ENCODE assay signal across 19 mouse cellular contexts in the genomic region with DNA sequence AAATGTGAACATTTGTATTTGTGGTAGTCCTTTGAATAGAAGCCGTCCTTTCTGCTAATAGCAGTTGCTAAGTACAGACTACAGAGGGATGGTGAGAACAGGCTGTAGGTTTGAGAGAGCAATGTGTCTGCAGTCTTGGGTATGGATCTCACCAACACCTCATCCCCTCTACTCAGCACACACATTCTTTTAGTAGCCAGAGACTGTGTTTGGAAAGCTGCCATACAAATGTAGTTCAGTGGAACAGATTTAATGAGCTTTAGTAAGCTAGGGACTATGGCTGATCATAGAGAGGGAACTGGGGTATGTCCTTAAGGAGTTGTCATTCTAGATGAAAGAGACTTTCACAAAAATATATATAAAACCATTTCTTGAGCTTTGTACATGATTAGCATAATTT. TPM values are rescaled to one million over a fixed set of nuclear protein-coding genes. Genes with fewer than 3 reads are reported as not detected.
A peak's percentile ranks its signal among the peaks of the same experiment; 100 is the strongest.
DNase-seq lines count a peak whose midpoint lies in the region; ATAC-seq and TF ChIP-seq lines count a peak whose summit lies in the region.
"Had no signal": no experiment of that assay in that cellular context is flagged by ENCODE, and none has a peak within 500 bp of the region (broad histone marks: within the 10 kb centered on the region; RNA-seq: fewer than 3 reads in every experiment).

No protein-coding gene starts in this region.

- H3K79me2 ChIP-seq in heart, adult 2 months (replicated peaks; ENCODE audit: control insufficient read depth, insufficient read depth, low read length) = peaks cover 4% of the 10 kb centered on the region

- H3K4me1 ChIP-seq in heart, embryonic 12.5 days (replicated peaks) = peaks cover 32% of the 10 kb centered on the region
- peaks cover 3% of the 10 kb centered on the region for H3K4me1 ChIP-seq in heart, adult 2 months (ENCODE audit: control insufficient read depth, insufficient read depth, low read length)
- H3K4me1 ChIP-seq in limb, embryonic 14.5 days (ENCODE audit: control insufficient read depth, insufficient read depth, low read length) = peaks cover 27% of the 10 kb centered on the region
- H3K4me1 ChIP-seq in limb, embryonic 10.5 days = peaks cover 29% of the 10 kb centered on the region
- peaks cover 18% of the 10 kb centered on the region for H3K4me1 ChIP-seq in midbrain, embryonic 14.5 days (ENCODE audit: control insufficient read depth, insufficient read depth, low read length)
- H3K4me1 ChIP-seq in midbrain, embryonic 11.5 days (ENCODE audit: control insufficient read depth, insufficient read depth, low read length) = peaks cover 15% of the 10 kb centered on the region

- H3K9ac ChIP-seq in heart, embryonic 12.5 days = no peak overlapping the region
- H3K9ac ChIP-seq in heart, adult 2 months (ENCODE audit: low read depth, low read length) = no peak overlapping the region
- no peak overlapping the region for H3K9ac ChIP-seq in limb, embryonic 14.5 days (ENCODE audit: low read depth, low read length, severe bottlenecking)
- H3K9ac ChIP-seq in midbrain, embryonic 14.5 days (replicated peaks; ENCODE audit: low read length) = no peak overlapping the region
- H3K9ac ChIP-seq in midbrain, embryonic 11.5 days (ENCODE audit: low read length) = no peak overlapping the region
- H3K9ac ChIP-seq: embryonic facial prominence, embryonic 12.5 days; limb, embryonic 15.5 days; liver, embryonic 15.5 days had no signal

- no peak for ATAC-seq in heart, embryonic 12.5 days (ENCODE audit: insufficient number of reproducible peaks, low FRiP score)
- ATAC-seq in limb, embryonic 14.5 days (ENCODE audit: low FRiP score, low read depth) = no peak
- ATAC-seq in midbrain, embryonic 14.5 days (ENCODE audit: low FRiP score, low TSS enrichment) = no peak
- no peak for ATAC-seq in midbrain, embryonic 11.5 days (ENCODE audit: low FRiP score)
- ATAC-seq: hindbrain, embryonic 16.5 days; intestine, postnatal 0 days had no signal

- TF ChIP-seq POLR2A in heart, adult 2 months (IDR thresholded peaks at IDR 0.05; ENCODE audit: insufficient read depth, low read depth, low read length) = no peak
- no peak for TF ChIP-seq POLR2A in limb, embryonic 14.5 days (IDR thresholded peaks at IDR 0.05; ENCODE audit: borderline replicate concordance, extremely low read depth, insufficient read depth, insufficient read length)

- no peaks in the 10 kb centered on the region for H3K27me3 ChIP-seq in heart, embryonic 12.5 days (replicated peaks)
- H3K27me3 ChIP-seq in heart, adult 2 months (ENCODE audit: control insufficient read depth, insufficient read depth, low read length) = no peaks in the 10 kb centered on the region
- no peaks in the 10 kb centered on the region for H3K27me3 ChIP-seq in limb, embryonic 14.5 days (ENCODE audit: control insufficient read depth, insufficient read depth, low read length)
- H3K27me3 ChIP-seq in limb, embryonic 10.5 days (ENCODE audit: low read depth, poor library complexity, severe bottlenecking) = no peaks in the 10 kb centered on the region
- no peaks in the 10 kb centered on the region for H3K27me3 ChIP-seq in midbrain, embryonic 14.5 days (ENCODE audit: control insufficient read depth, insufficient read depth, low read length)
- H3K27me3 ChIP-seq in midbrain, embryonic 11.5 days (ENCODE audit: control insufficient read depth, insufficient read depth, low read length) = no peaks in the 10 kb centered on the region
- H3K27me3 ChIP-seq: embryonic facial prominence, embryonic 12.5 days; limb, embryonic 15.5 days; liver, embryonic 15.5 days had no signal

- WGBS in heart, embryonic 12.5 days = 72% methylated on average over 1 of the region's 1 CpGs
- 64% methylated on average over 1 of the region's 1 CpGs for WGBS in heart, adult 2 months
- 58% methylated on average over 1 of the region's 1 CpGs for WGBS in limb, embryonic 14.5 days
- WGBS in limb, embryonic 10.5 days = 95% methylated on average over 1 of the region's 1 CpGs
- 93% methylated on average over 1 of the region's 1 CpGs for WGBS in midbrain, embryonic 14.5 days
- 86% methylated on average over 1 of the region's 1 CpGs for WGBS in midbrain, embryonic 11.5 days

- TF ChIP-seq CTCF in heart, adult 2 months (IDR thresholded peaks at IDR 0.05) = no peak

- DNase-seq in heart, adult 2 months = no peak
- DNase-seq in limb, embryonic 14.5 days (ENCODE audit: low spot score) = peak; percentile 42
- DNase-seq in limb, embryonic 10.5 days (ENCODE audit: low spot score) = no peak
- peak; percentile 6 for DNase-seq in midbrain, embryonic 14.5 days
- no peak for DNase-seq in midbrain, embryonic 11.5 days (ENCODE audit: low spot score, missing footprints)
- no peak for DNase-seq in B cell, adult 2 months
- DNase-seq: adrenal gland, adult 2 months; cerebellum, adult 9-11 months; gastrocnemius, adult 2 months; heart, postnatal 36 days; right cerebral cortex, adult 18-20 months had no signal

- H3K36me3 ChIP-seq in heart, embryonic 12.5 days = no peaks in the 10 kb centered on the region
- H3K36me3 ChIP-seq in heart, adult 2 months (ENCODE audit: control insufficient read depth, insufficient read depth, low read length) = peaks cover 7% of the 10 kb centered on the region
- H3K36me3 ChIP-seq in limb, embryonic 14.5 days (ENCODE audit: control insufficient read depth, insufficient read depth, low read length) = no peaks in the 10 kb centered on the region
- no peaks in the 10 kb centered on the region for H3K36me3 ChIP-seq in limb, embryonic 10.5 days
- H3K36me3 ChIP-seq in midbrain, embryonic 14.5 days (ENCODE audit: control insufficient read depth, insufficient read depth, low read length) = no peaks in the 10 kb centered on the region
- no peaks in the 10 kb centered on the region for H3K36me3 ChIP-seq in midbrain, embryonic 11.5 days (ENCODE audit: control insufficient read depth, insufficient read depth, low read length)
- H3K36me3 ChIP-seq: embryonic facial prominence, embryonic 12.5 days; limb, embryonic 15.5 days; liver, embryonic 15.5 days had no signal

- intact Hi-C loops in heart, adult 2 months (cut with DNase I) = no loop called here

- TF ChIP-seq EP300 in heart, adult 2 months (IDR thresholded peaks at IDR 0.05; ENCODE audit: insufficient read depth, low read depth, low read length) = no peak

- peak overlapping the region; percentile 28; the same call in 1 of the 2 replicates for H3K27ac ChIP-seq in heart, embryonic 12.5 days (ENCODE audit: poor library complexity, severe bottlenecking)
- no peak overlapping the region for H3K27ac ChIP-seq in heart, adult 2 months
- peak overlapping the region; percentile 20; the same call in 1 of the 2 replicates for H3K27ac ChIP-seq in limb, embryonic 14.5 days (replicated peaks; ENCODE audit: low read depth, low read length)
- no peak overlapping the region for H3K27ac ChIP-seq in limb, embryonic 10.5 days
- H3K27ac ChIP-seq in midbrain, embryonic 14.5 days (replicated peaks; ENCODE audit: low read depth, low read length) = no peak overlapping the region
- no peak overlapping the region for H3K27ac ChIP-seq in midbrain, embryonic 11.5 days (ENCODE audit: low read depth, low read length)
- H3K27ac ChIP-seq: embryonic facial prominence, embryonic 12.5 days; gastrocnemius, adult 2 months; kidney, postnatal 0 days; limb, embryonic 15.5 days; liver, embryonic 15.5 days; stomach, postnatal 0 days had no signal

- H3K4me2 ChIP-seq in heart, embryonic 12.5 days = no peak overlapping the region
- no peak overlapping the region for H3K4me2 ChIP-seq in limb, embryonic 14.5 days (replicated peaks; ENCODE audit: low read depth, low read length, severe bottlenecking)
- no peak overlapping the region for H3K4me2 ChIP-seq in midbrain, embryonic 14.5 days (ENCODE audit: low read length)
- H3K4me2 ChIP-seq in midbrain, embryonic 11.5 days = no peak overlapping the region
- H3K4me2 ChIP-seq: embryonic facial prominence, embryonic 12.5 days; limb, embryonic 15.5 days; liver, embryonic 15.5 days had no signal

- H3K9me3 ChIP-seq in heart, embryonic 12.5 days (replicated peaks) = no peaks in the 10 kb centered on the region
- H3K9me3 ChIP-seq in limb, embryonic 14.5 days (ENCODE audit: control insufficient read depth, low read length) = no peaks in the 10 kb centered on the region
- no peaks in the 10 kb centered on the region for H3K9me3 ChIP-seq in limb, embryonic 10.5 days (replicated peaks)
- H3K9me3 ChIP-seq in midbrain, embryonic 14.5 days (ENCODE audit: control insufficient read depth, low read length) = no peaks in the 10 kb centered on the region
- H3K9me3 ChIP-seq in midbrain, embryonic 11.5 days (ENCODE audit: control insufficient read depth, low read length) = no peaks in the 10 kb centered on the region
- H3K9me3 ChIP-seq: embryonic facial prominence, embryonic 12.5 days; limb, embryonic 15.5 days; liver, embryonic 15.5 days had no signal

- H3K4me3 ChIP-seq in heart, embryonic 12.5 days = no peak overlapping the region
- H3K4me3 ChIP-seq in heart, adult 2 months = no peak overlapping the region
- no peak overlapping the region for H3K4me3 ChIP-seq in limb, embryonic 14.5 days (replicated peaks; ENCODE audit: low read length)
- H3K4me3 ChIP-seq in limb, embryonic 10.5 days = no peak overlapping the region
- no peak overlapping the region for H3K4me3 ChIP-seq in midbrain, embryonic 14.5 days (replicated peaks; ENCODE audit: low read depth, low read length)
- H3K4me3 ChIP-seq in midbrain, embryonic 11.5 days (ENCODE audit: low read depth, low read length) = no peak overlapping the region
- H3K4me3 ChIP-seq: embryonic facial prominence, embryonic 12.5 days; gastrocnemius, adult 2 months; limb, embryonic 15.5 days; liver, embryonic 15.5 days had no signal

RNA-seq across cellular contexts. Expression of gene Numa1, which starts 33.3 kb away (rescaled TPM):
- polyA plus RNA-seq in heart, embryonic 12.5 days (2016; fragmentation: Nextera tagmentation; extraction: Ambion mirVana) = 67.8 and 70.6 TPM in 2 replicates
- 10 to 100 TPM; 88.3 to 93.8 TPM for total RNA-seq in heart, adult 2 months (2021)
- polyA plus RNA-seq in heart, adult 2 months (2012; rRNA removed) = 53.3 and 63.3 TPM in 2 replicates
- polyA plus RNA-seq in limb, embryonic 14.5 days (2012; rRNA removed) = 112 and 126 TPM in 2 replicates
- 106 and 126 TPM in 2 replicates for polyA plus RNA-seq in limb, embryonic 14.5 days (2014; fragmentation: Nextera tagmentation; extraction: Ambion mirVana)
- polyA plus RNA-seq in limb, embryonic 10.5 days (2016; fragmentation: Nextera tagmentation; extraction: Ambion mirVana) = 108 and 130 TPM in 2 replicates
- 50.1 and 73.6 TPM in 2 replicates for polyA plus RNA-seq in midbrain, embryonic 14.5 days (2014; fragmentation: Nextera tagmentation; extraction: Ambion mirVana)
- 91.7 and 94.9 TPM in 2 replicates for polyA plus RNA-seq in midbrain, embryonic 11.5 days (2014; fragmentation: Nextera tagmentation; extraction: Ambion mirVana)

RNA-seq across cellular contexts. Expression of gene Lrrc51, which starts 33.6 kb away (rescaled TPM):
- 4.2 and 5.0 TPM in 2 replicates for polyA plus RNA-seq in heart, embryonic 12.5 days (2016; fragmentation: Nextera tagmentation; extraction: Ambion mirVana)
- total RNA-seq in heart, adult 2 months (2021) = 1 to 10 TPM; 3.0 to 4.5 TPM
- polyA plus RNA-seq in heart, adult 2 months (2012; rRNA removed) = 7.5 and 11.6 TPM in 2 replicates
- 11.4 and 11.7 TPM in 2 replicates for polyA plus RNA-seq in limb, embryonic 14.5 days (2012; rRNA removed)
- 7.5 and 12.6 TPM in 2 replicates for polyA plus RNA-seq in limb, embryonic 14.5 days (2014; fragmentation: Nextera tagmentation; extraction: Ambion mirVana)
- polyA plus RNA-seq in limb, embryonic 10.5 days (2016; fragmentation: Nextera tagmentation; extraction: Ambion mirVana) = 9.4 and 11.2 TPM in 2 replicates
- polyA plus RNA-seq in midbrain, embryonic 14.5 days (2014; fragmentation: Nextera tagmentation; extraction: Ambion mirVana) = 7.4 and 10.7 TPM in 2 replicates
- polyA plus RNA-seq in midbrain, embryonic 11.5 days (2014; fragmentation: Nextera tagmentation; extraction: Ambion mirVana) = 8.3 and 10.2 TPM in 2 replicates

RNA-seq across cellular contexts. Expression of gene Il18bp, which starts 51.2 kb away (rescaled TPM):
- 1.8 TPM in 2 replicates for polyA plus RNA-seq in heart, embryonic 12.5 days (2016; fragmentation: Nextera tagmentation; extraction: Ambion mirVana)
- 10 to 100 TPM in 1 of 2 experiments, 1 to 10 TPM in 1; 8.6 to 12.3 TPM for total RNA-seq in heart, adult 2 months (2021)
- polyA plus RNA-seq in heart, adult 2 months (2012; rRNA removed) = 14.4 and 21.8 TPM in 2 replicates
- 12.9 and 15.4 TPM in 2 replicates for polyA plus RNA-seq in limb, embryonic 14.5 days (2012; rRNA removed)
- polyA plus RNA-seq in limb, embryonic 14.5 days (2014; fragmentation: Nextera tagmentation; extraction: Ambion mirVana) = 2.2 and 2.7 TPM in 2 replicates
- 2.3 and 3.4 TPM in 2 replicates for polyA plus RNA-seq in limb, embryonic 10.5 days (2016; fragmentation: Nextera tagmentation; extraction: Ambion mirVana)
- 4.0 and 6.0 TPM in 2 replicates for polyA plus RNA-seq in midbrain, embryonic 14.5 days (2014; fragmentation: Nextera tagmentation; extraction: Ambion mirVana)
- 2.3 and 3.4 TPM in 2 replicates for polyA plus RNA-seq in midbrain, embryonic 11.5 days (2014; fragmentation: Nextera tagmentation; extraction: Ambion mirVana)

Comparison
In these comparisons a context has a peak if more than half of its experiments do, and no peak if none do; other contexts are left out.
1. H3K27ac ChIP-seq: peak in heart, embryonic 12.5 days (single experiment) and limb, embryonic 14.5 days (single experiment); none in heart, adult 2 months (single experiment), limb, embryonic 10.5 days (single experiment), midbrain, embryonic 14.5 days (single experiment) and midbrain, embryonic 11.5 days (single experiment).
2. DNase-seq: peak in limb, embryonic 14.5 days (single experiment) and midbrain, embryonic 14.5 days (single experiment); none in heart, adult 2 months (0 of 2), limb, embryonic 10.5 days (single experiment), midbrain, embryonic 11.5 days (single experiment) and B cell, adult 2 months (0 of 2).